Comparison of ENCODE assay signal across 9 mouse cellular contexts in the genomic region with DNA sequence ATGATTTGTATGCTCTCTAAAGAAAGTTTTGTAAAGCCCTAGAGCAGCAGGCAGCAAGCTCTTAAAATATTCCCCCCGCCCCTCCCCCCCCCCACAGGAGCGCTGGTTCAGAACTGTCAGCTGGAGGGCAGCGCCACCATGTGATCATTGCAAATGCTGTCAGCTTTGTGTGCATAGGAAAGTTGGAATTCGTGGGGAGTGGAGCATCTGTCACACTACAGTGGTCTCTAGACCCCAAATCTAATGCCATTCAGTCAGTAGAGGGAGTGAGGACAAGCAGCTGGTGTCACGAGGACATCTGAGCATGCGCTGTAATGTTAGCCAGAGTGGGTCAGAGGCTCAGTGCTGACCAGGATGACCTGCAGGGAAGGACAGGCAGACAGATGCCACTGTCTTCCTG. TPM values are rescaled to one million over a fixed set of nuclear protein-coding genes. Genes with fewer than 3 reads are reported as not detected.
DNase-seq lines count a peak whose midpoint lies in the region; ATAC-seq and TF ChIP-seq lines count a peak whose summit lies in the region.
"Had no signal": no experiment of that assay in that cellular context is flagged by ENCODE, and none has a peak within 500 bp of the region (broad histone marks: within the 10 kb centered on the region; RNA-seq: fewer than 3 reads in every experiment).

No protein-coding gene starts in this region.

- TF ChIP-seq POLR2A in lung, adult 2 months (IDR thresholded peaks at IDR 0.05; ENCODE audit: borderline replicate concordance, extremely low read depth, low read depth, low read length) = no peak

- peak; percentile 49; the same call in 1 of the 2 replicates for ATAC-seq in cerebellum, adult (ENCODE audit: insufficient number of reproducible peaks, low FRiP score, low TSS enrichment)
- peak; percentile 63 for ATAC-seq in forebrain, embryonic 13.5 days
- ATAC-seq in midbrain, embryonic 14.5 days (ENCODE audit: low FRiP score, low TSS enrichment) = no peak
- ATAC-seq in granulocyte monocyte progenitor cell, adult 5-6 weeks (replicated peaks; ENCODE audit: poor library complexity, severe bottlenecking) = no peak

- H3K36me3 ChIP-seq in forebrain, embryonic 13.5 days (ENCODE audit: poor library complexity, severe bottlenecking) = peaks cover under 1% of the 10 kb centered on the region; the same call in 1 of the 2 replicates
- 0 out of 2 replicates have a peak, but pooled peaks cover 6% of the 10 kb centered on the region for H3K36me3 ChIP-seq in midbrain, embryonic 14.5 days (ENCODE audit: control insufficient read depth, insufficient read depth, low read length)
- H3K36me3 ChIP-seq: liver, embryonic 15.5 days had no signal

- no peaks in the 10 kb centered on the region for H3K9me3 ChIP-seq in forebrain, embryonic 13.5 days (replicated peaks)
- H3K9me3 ChIP-seq in midbrain, embryonic 14.5 days (ENCODE audit: control insufficient read depth, low read length) = no peaks in the 10 kb centered on the region
- H3K9me3 ChIP-seq: liver, embryonic 15.5 days had no signal

- no peak overlapping the region for H3K27ac ChIP-seq in forebrain, embryonic 13.5 days
- H3K27ac ChIP-seq in midbrain, embryonic 14.5 days (replicated peaks; ENCODE audit: low read depth, low read length) = no peak overlapping the region
- H3K27ac ChIP-seq: liver, embryonic 15.5 days had no signal

- H3K4me1 ChIP-seq in lung, adult 2 months (ENCODE audit: control insufficient read depth, insufficient read depth, low read length) = peaks cover 2% of the 10 kb centered on the region; the same call in 1 of the 2 replicates
- peaks cover 26% of the 10 kb centered on the region for H3K4me1 ChIP-seq in forebrain, embryonic 13.5 days
- H3K4me1 ChIP-seq in midbrain, embryonic 14.5 days (ENCODE audit: control insufficient read depth, insufficient read depth, low read length) = peaks cover 4% of the 10 kb centered on the region; the same call in 1 of the 2 replicates
- H3K4me1 ChIP-seq: liver, embryonic 15.5 days had no signal

- peak; percentile 45; the same call in 1 of the 2 replicates for TF ChIP-seq CTCF in lung, adult 2 months (IDR thresholded peaks at IDR 0.05; ENCODE audit: insufficient read depth, low read length)

- H3K4me3 ChIP-seq in lung, adult 2 months (replicated peaks; ENCODE audit: extremely low read depth, low read depth, low read length) = no peak overlapping the region
- H3K4me3 ChIP-seq in forebrain, embryonic 13.5 days = no peak overlapping the region
- no peak overlapping the region for H3K4me3 ChIP-seq in midbrain, embryonic 14.5 days (replicated peaks; ENCODE audit: low read depth, low read length)
- H3K4me3 ChIP-seq: liver, embryonic 15.5 days had no signal

- no peak overlapping the region for H3K9ac ChIP-seq in forebrain, embryonic 13.5 days
- no peak overlapping the region for H3K9ac ChIP-seq in midbrain, embryonic 14.5 days (replicated peaks; ENCODE audit: low read length)
- H3K9ac ChIP-seq: liver, embryonic 15.5 days had no signal

- WGBS in lung, adult 2 months = 48% methylated on average over 6 of the region's 6 CpGs
- 10% methylated on average over 6 of the region's 6 CpGs for WGBS in forebrain, embryonic 13.5 days
- WGBS in midbrain, embryonic 14.5 days = 7% methylated on average over 6 of the region's 6 CpGs

- no peak for DNase-seq in cerebellum, adult 11 months
- no peak for DNase-seq in lung, adult 2 months
- no peak for DNase-seq in lung, adult 18-20 months
- peak; percentile 68 for DNase-seq in midbrain, embryonic 14.5 days
- no peak for DNase-seq in left cerebral cortex, adult 9 months (ENCODE audit: low spot score in 2 of 2)

- H3K27me3 ChIP-seq in forebrain, embryonic 13.5 days = no peaks in the 10 kb centered on the region
- no peaks in the 10 kb centered on the region for H3K27me3 ChIP-seq in midbrain, embryonic 14.5 days (ENCODE audit: control insufficient read depth, insufficient read depth, low read length)
- H3K27me3 ChIP-seq: liver, embryonic 15.5 days had no signal

- no peak overlapping the region for H3K4me2 ChIP-seq in forebrain, embryonic 13.5 days
- H3K4me2 ChIP-seq in midbrain, embryonic 14.5 days (ENCODE audit: low read length) = no peak overlapping the region
- H3K4me2 ChIP-seq: liver, embryonic 15.5 days had no signal

RNA-seq across cellular contexts. Expression of a gene that starts 42.9 kb away (rescaled TPM):
- 10.8 and 15.2 TPM in 2 replicates for polyA plus RNA-seq in lung, adult 2 months (2012; rRNA removed)
- polyA plus RNA-seq in forebrain, embryonic 13.5 days (2015; fragmentation: Nextera tagmentation; extraction: Ambion mirVana) = 10.5 and 11.5 TPM in 2 replicates
- 7.4 and 7.8 TPM in 2 replicates for polyA plus RNA-seq in midbrain, embryonic 14.5 days (2014; fragmentation: Nextera tagmentation; extraction: Ambion mirVana)
- total RNA-seq in granulocyte monocyte progenitor cell, adult 5-6 weeks (2014; fragmentation: Nextera tagmentation) = 23.2 and 33.9 TPM in 2 replicates
- 24.1 and 26.8 TPM in 2 replicates for total RNA-seq in granulocyte monocyte progenitor cell, adult 5-6 weeks (2017)

RNA-seq across cellular contexts. Expression of a gene that starts 43.0 kb away (rescaled TPM):
- 0.71 and 1.4 TPM in 2 replicates for polyA plus RNA-seq in lung, adult 2 months (2012; rRNA removed)
- 3.8 and 3.9 TPM in 2 replicates for polyA plus RNA-seq in forebrain, embryonic 13.5 days (2015; fragmentation: Nextera tagmentation; extraction: Ambion mirVana)
- 1.6 and 4.0 TPM in 2 replicates for polyA plus RNA-seq in midbrain, embryonic 14.5 days (2014; fragmentation: Nextera tagmentation; extraction: Ambion mirVana)
- 28.1 and 28.6 TPM in 2 replicates for total RNA-seq in granulocyte monocyte progenitor cell, adult 5-6 weeks (2014; fragmentation: Nextera tagmentation)
- 5.2 and 7.3 TPM in 2 replicates for total RNA-seq in granulocyte monocyte progenitor cell, adult 5-6 weeks (2017)

Comparison
In these comparisons a context has a peak if more than half of its experiments do, and no peak if none do; other contexts are left out.
1. ATAC-seq: peak in cerebellum, adult (single experiment) and forebrain, embryonic 13.5 days (single experiment); none in midbrain, embryonic 14.5 days (single experiment) and granulocyte monocyte progenitor cell, adult 5-6 weeks (single experiment).